Mouse (Mus musculus): ENCODE results near the gene Cmtm7. TPM values are rescaled to one million over a fixed set of nuclear protein-coding genes. Genes with fewer than 3 reads are reported as not detected.

The Cmtm7 gene
- polyA plus RNA-seq, 2 experiments from 2014 or later: 90.6 to 114 TPM

GRCm38 (mm10) chr9:114713481-114713880 lies 68.2 kb downstream of the Cmtm7 start:
- ATAC-seq: no peak

GRCm38 (mm10) chr9:114710345-114710744 lies 71.3 kb downstream of the Cmtm7 start:
- no peak for ATAC-seq

- ATAC-seq: no peak
These were observed 73.9 kb downstream of the Cmtm7 start for GRCm38 (mm10) chr9:114707805-114708204.

Other genes with a start within 250 kb of the Cmtm7 start
- under 1 TPM in 1 of 2 experiments, not detected in 1; 0.07 TPM for gene Trim71, start 217.5 kb downstream of the Cmtm7 start, polyA plus RNA-seq (2017; shearing (Covaris generic))
- gene Cnot10, start 141.7 kb downstream of the Cmtm7 start, polyA plus RNA-seq (2017; shearing (Covaris generic)): 10 to 100 TPM; 20.6 to 27.2 TPM
- gene Dync1li1, start 93.1 kb downstream of the Cmtm7 start, polyA plus RNA-seq (2017; shearing (Covaris generic)): 10 to 100 TPM; 43.8 to 48.4 TPM
- gene Cmtm6, start 50.7 kb downstream of the Cmtm7 start, polyA plus RNA-seq (2017; shearing (Covaris generic)): 10 to 100 TPM; 77.1 to 88.5 TPM
- gene Cmtm8, start 62.3 kb upstream of the Cmtm7 start, polyA plus RNA-seq (2017; shearing (Covaris generic)): not detected
- gene Gpd1l, start 152.1 kb upstream of the Cmtm7 start, polyA plus RNA-seq (2017; shearing (Covaris generic)): 10 to 100 TPM; 16.7 to 19.0 TPM
- gene Osbpl10, start 196.7 kb upstream of the Cmtm7 start, polyA plus RNA-seq (2017; shearing (Covaris generic)): not detected
- 1,000 to 10,000 TPM; 2,827 to 5,236 TPM for gene Rps27rt, start 200.9 kb upstream of the Cmtm7 start, polyA plus RNA-seq (2017; shearing (Covaris generic))